Mouse (Mus musculus): ENCODE measurements around the gene Lin7a.

GRCm38 (mm10) chr10:107225871-107226270, 45.6 kb upstream of the Lin7a start:
- TF ChIP-seq CTCF (IDR thresholded peaks at IDR 0.05; ENCODE audit: borderline replicate concordance, insufficient read depth, low read length) (no peak), POLR2A (IDR thresholded peaks at IDR 0.05; ENCODE audit: low read depth, low read length) (no peak)

Measured in embryonic fibroblast, embryonic 13.5 days (primary cell).